Mouse (Mus musculus) frontal cortex, postnatal 14 days (tissue): Measurements from ENCODE around the gene Osbpl9.

ENCODE experiments used
- DNase-seq, 2 experiments: peaks; one replicate each; pipeline ENCODE4 v3.0.0; 2022; ENCODE audit warnings: low spot score in 2 of 2

The Osbpl9 gene

GRCm38 (mm10) chr4:109042739-109043138 is 159.3 kb downstream of the Osbpl9 start:
- DNase-seq: no peak

DNA sequence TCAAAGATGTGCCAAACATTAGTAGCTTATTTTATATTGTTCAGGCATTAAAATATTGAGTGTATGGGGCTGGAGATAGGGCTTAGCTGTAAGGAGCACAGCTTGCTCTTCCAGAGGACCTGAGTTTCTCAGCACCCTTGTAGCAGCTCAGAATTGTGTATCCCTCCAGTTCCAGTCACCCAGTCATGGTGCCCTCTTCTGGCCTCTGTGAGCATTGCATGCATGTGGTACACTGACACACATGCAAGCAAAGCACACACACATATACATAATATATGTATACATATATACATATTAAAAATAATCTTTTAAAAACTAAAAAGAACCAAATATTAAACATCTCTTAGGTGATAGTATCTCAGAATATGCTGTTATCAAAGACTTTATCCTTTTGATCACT is 165.7 kb downstream of the Osbpl9 start:
- no peak for DNase-seq

DNA sequence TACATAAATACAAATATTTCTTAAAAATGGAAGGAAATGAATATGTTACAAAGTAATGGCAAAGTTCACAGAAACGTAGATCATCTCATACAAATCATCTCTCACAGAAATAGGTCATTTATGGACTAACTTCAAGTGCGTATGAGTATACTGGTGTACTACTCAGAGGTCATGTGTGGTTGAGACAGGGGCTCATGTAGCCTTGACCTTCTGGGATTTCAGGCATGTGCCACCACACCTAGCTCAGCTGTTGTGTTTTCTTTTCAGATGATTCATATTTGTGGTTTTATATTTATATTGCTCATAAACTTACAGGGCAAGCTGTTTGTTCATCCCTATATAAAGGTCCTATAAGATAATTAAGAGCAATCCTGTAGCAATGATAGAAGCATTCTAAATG is 171.8 kb downstream of the Osbpl9 start:
- DNase-seq: no peak

GRCm38 (mm10) chr4:109029857-109030256 is 172.2 kb downstream of the Osbpl9 start:
- no peak for DNase-seq

- no peak for DNase-seq
Observed at GRCm38 (mm10) chr4:109026543-109026942, 175.5 kb downstream of the Osbpl9 start.

- DNase-seq: no peak
Observed at GRCm38 (mm10) chr4:109025061-109025460, 177.0 kb downstream of the Osbpl9 start.

DNA sequence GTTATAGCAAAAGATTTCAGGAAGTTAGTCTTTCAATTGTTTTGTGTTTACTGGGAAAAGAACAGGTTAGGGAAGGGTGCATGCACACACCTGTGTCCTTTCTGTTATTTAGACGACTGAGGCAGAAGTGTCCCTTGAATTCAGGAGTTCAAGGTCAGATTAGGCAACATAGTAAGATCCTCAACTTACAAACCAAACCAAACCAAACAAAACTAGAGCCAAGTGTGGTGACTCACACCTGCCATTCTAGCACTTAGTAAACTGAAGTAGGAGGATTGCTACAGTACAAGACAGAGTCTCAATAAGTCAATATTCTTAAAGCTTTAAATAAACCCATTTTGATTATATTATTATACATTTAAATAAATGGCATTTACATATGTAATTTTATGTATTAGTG is 180.1 kb downstream of the Osbpl9 start:
- no peak for DNase-seq

DNA sequence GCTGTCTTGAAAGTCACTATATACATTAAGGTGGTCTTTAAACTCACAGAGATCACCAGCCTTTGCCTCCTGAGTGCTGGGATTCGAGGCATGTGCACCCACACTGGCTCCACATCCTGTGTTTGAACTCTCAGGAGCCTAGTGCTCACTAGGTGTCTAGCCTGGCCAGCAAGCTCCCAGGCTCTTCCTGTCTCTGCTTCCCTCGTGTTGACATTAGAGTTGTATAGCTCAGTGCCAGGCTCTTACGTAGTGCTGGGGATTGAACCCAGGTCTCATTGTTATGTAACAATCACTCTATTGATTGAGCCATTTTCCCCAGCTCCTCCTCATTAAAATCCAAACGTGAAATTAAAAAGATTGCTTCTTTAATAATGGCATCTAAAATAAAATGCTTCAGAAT is 182.8 kb downstream of the Osbpl9 start:
- no peak for DNase-seq

DNA sequence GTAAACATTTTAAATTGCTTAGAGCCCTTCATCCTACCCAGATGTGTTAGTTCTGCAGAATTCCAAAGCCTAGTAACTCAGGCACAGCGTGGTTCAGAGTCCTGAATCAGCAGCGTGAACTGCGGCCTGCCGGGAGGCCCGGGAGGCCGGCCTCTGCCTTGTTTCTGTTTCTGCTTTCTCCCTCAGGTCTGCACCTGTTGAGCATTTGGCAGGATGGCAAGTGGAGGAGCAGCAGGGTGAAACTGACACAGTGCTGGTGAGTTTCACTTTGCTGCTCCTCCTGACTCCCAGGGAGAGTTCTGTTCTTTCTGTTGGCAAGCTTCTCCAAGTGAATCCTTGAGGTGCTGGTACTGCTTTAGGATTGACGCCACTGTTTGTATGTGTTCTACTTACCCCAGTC is 184.6 kb downstream of the Osbpl9 start:
- no peak for DNase-seq

DNA sequence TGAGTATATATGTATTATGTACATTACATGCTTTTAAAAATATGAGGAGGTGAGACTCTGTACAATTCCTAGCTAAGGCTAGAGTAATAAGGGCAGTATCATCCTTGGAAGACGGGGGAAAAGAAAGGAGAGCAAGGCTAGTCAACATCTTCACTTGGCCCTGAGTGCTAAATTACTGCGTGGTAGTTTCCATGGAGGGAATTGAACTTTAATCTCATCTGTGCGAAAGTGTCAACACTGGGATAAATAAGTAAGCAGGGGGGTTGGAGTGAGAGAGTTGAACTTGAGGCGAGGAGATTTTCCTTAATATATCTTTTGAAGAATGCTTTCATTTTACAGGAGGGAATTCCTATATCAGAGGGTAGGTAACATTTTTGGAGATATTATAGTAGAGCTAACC is 188.0 kb downstream of the Osbpl9 start:
- no peak for DNase-seq
